Mouse (Mus musculus): ENCODE data around the gene Cdk12.

DNA sequence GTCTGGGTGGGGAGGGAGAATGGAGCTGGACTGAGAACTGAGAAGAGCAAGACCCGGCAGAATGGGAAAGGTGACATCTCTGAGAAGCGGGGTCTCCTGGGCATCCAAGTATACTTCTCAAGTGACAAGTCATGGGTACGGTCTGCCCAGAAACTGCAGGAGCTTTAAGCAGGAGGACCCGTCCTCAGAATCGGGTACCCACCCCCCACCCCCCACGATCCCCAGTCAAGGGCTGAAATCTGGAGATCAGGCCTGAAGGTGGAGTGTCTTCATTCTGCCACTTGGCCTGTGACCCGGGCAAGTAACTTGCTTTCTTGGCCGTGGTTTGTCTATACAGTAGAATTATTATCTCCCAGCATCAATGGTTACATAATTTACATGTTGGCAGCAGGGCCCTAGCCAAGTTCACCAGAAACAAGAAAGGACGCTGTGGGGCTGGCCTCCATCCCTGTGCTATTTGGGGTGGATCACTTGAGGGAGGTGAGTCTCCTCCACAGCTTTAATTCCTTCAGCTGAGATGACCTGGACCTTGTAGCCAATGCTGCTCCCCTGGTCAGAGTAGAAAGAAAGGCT lies 92.2 kb downstream of the Cdk12 start:
- TF ChIP-seq TAL1 (IDR thresholded peaks at IDR 0.05; ENCODE audit: low read length): no peak
- TF ChIP-seq GATA1 (IDR thresholded peaks at IDR 0.05; ENCODE audit: low read length): no peak

Data from erythroblast, embryonic 14.5 days (primary cell).